Mouse (Mus musculus): ENCODE data around the gene Larp4. TPM values are rescaled to one million over a fixed set of nuclear protein-coding genes. Genes with fewer than 3 reads are reported as not detected.
"Not testable (repeated sequence)": the region's sequence is repeated elsewhere in the genome, so short reads cannot be mapped to it uniquely, and the experiment has no call there.

Gene Larp4
- 25.1 and 27.1 TPM in 2 replicates for polyA plus RNA-seq (2015; fragmentation: Nextera tagmentation; extraction: Ambion mirVana)

- not testable (repeated sequence) for H3K4me2 ChIP-seq (replicated peaks); H3K36me3 ChIP-seq; H3K9me3 ChIP-seq; H3K9ac ChIP-seq (replicated peaks); ATAC-seq; H3K27ac ChIP-seq; H3K4me1 ChIP-seq (replicated peaks); H3K27me3 ChIP-seq; H3K4me3 ChIP-seq (replicated peaks)
- 94% methylated on average over 6 of the region's 6 CpGs for WGBS
Measured at GRCm38 (mm10) chr15:99969765-99970164, at the start of gene Larp4. TSS of gene Larp4 (plus strand) at chr15:99970065.

- Histone ChIP-seq H3K4me1 (replicated peaks) (no peaks in the 10 kb centered on the region), H3K27me3 (no peaks in the 10 kb centered on the region), H3K36me3 (no peaks in the 10 kb centered on the region), H3K27ac (no peak overlapping the region), H3K9ac (replicated peaks) (no peak overlapping the region), H3K9me3 (no peaks in the 10 kb centered on the region), H3K4me2 (replicated peaks) (no peak overlapping the region), H3K4me3 (replicated peaks) (no peak overlapping the region)
- no peak for ATAC-seq
- 87% methylated on average over 8 of the region's 8 CpGs for WGBS
Measured at GRCm38 (mm10) chr15:99931231-99931630, 38.6 kb upstream of the Larp4 start.

GRCm38 (mm10) chr15:99934501-99934900 lies 35.4 kb upstream of the Larp4 start:
- Histone ChIP-seq H3K9me3 (no peaks in the 10 kb centered on the region), H3K9ac (replicated peaks) (no peak overlapping the region), H3K4me1 (replicated peaks) (no peaks in the 10 kb centered on the region), H3K4me2 (replicated peaks) (no peak overlapping the region), H3K27ac (no peak overlapping the region), H3K36me3 (no peaks in the 10 kb centered on the region), H3K4me3 (replicated peaks) (no peak overlapping the region), H3K27me3 (no peaks in the 10 kb centered on the region)
- no peak for ATAC-seq
- WGBS: 36% methylated on average over 1 of the region's 1 CpGs

- no peak overlapping the region for H3K4me2 ChIP-seq (replicated peaks)
- 91% methylated on average over 3 of the region's 3 CpGs for WGBS
- H3K27ac ChIP-seq: no peak overlapping the region
- no peaks in the 10 kb centered on the region for H3K36me3 ChIP-seq
- no peaks in the 10 kb centered on the region for H3K27me3 ChIP-seq
- H3K4me3 ChIP-seq (replicated peaks): no peak overlapping the region
- no peak overlapping the region for H3K9ac ChIP-seq (replicated peaks)
- ATAC-seq: no peak
- no peaks in the 10 kb centered on the region for H3K4me1 ChIP-seq (replicated peaks)
- H3K9me3 ChIP-seq: no peaks in the 10 kb centered on the region
Measured at GRCm38 (mm10) chr15:99936659-99937058, 33.2 kb upstream of the Larp4 start.

GRCm38 (mm10) chr15:99937841-99938240 lies 32.0 kb upstream of the Larp4 start:
- H3K4me2 ChIP-seq (replicated peaks): no peak overlapping the region
- WGBS: 93% methylated on average over 8 of the region's 8 CpGs
- no peak overlapping the region for H3K4me3 ChIP-seq (replicated peaks)
- H3K4me1 ChIP-seq (replicated peaks): no peaks in the 10 kb centered on the region
- H3K27ac ChIP-seq: no peak overlapping the region
- H3K9ac ChIP-seq (replicated peaks): no peak overlapping the region
- H3K36me3 ChIP-seq: no peaks in the 10 kb centered on the region
- H3K27me3 ChIP-seq: no peaks in the 10 kb centered on the region
- ATAC-seq: no peak
- no peaks in the 10 kb centered on the region for H3K9me3 ChIP-seq

- no peak overlapping the region for H3K9ac ChIP-seq (replicated peaks)
- no peak for ATAC-seq
- H3K36me3 ChIP-seq: no peaks in the 10 kb centered on the region
- H3K4me1 ChIP-seq (replicated peaks): no peaks in the 10 kb centered on the region
- no peak overlapping the region for H3K27ac ChIP-seq
- no peak overlapping the region for H3K4me2 ChIP-seq (replicated peaks)
- no peaks in the 10 kb centered on the region for H3K27me3 ChIP-seq
- WGBS: 63% methylated on average over 2 of the region's 2 CpGs
- H3K4me3 ChIP-seq (replicated peaks): no peak overlapping the region
- H3K9me3 ChIP-seq: no peaks in the 10 kb centered on the region
Measured at GRCm38 (mm10) chr15:99940426-99940825, 29.4 kb upstream of the Larp4 start.

GRCm38 (mm10) chr15:99940970-99941630 lies 28.8 kb upstream of the Larp4 start:
- Histone ChIP-seq H3K4me2 (replicated peaks) (no peak overlapping the region), H3K9me3 (no peaks in the 10 kb centered on the region), H3K27me3 (no peaks in the 10 kb centered on the region), H3K36me3 (no peaks in the 10 kb centered on the region), H3K4me3 (replicated peaks) (no peak overlapping the region), H3K9ac (replicated peaks) (no peak overlapping the region), H3K27ac (no peak overlapping the region), H3K4me1 (replicated peaks) (no peaks in the 10 kb centered on the region)
- no peak for ATAC-seq
- WGBS: 62% methylated on average over 4 of the region's 4 CpGs

GRCm38 (mm10) chr15:99955324-99955723 lies 14.5 kb upstream of the Larp4 start:
- Histone ChIP-seq H3K27ac (no peak overlapping the region), H3K4me2 (replicated peaks) (no peak overlapping the region), H3K27me3 (no peaks in the 10 kb centered on the region), H3K9ac (replicated peaks) (no peak overlapping the region), H3K36me3 (no peaks in the 10 kb centered on the region), H3K4me1 (replicated peaks) (no peaks in the 10 kb centered on the region), H3K9me3 (no peaks in the 10 kb centered on the region), H3K4me3 (replicated peaks) (no peak overlapping the region)
- 78% methylated on average over 4 of the region's 4 CpGs for WGBS
- no peak for ATAC-seq

- Histone ChIP-seq H3K4me2 (replicated peaks) (no peak overlapping the region), H3K27ac (no peak overlapping the region), H3K4me1 (replicated peaks) (no peaks in the 10 kb centered on the region), H3K9ac (replicated peaks) (no peak overlapping the region), H3K36me3 (no peaks in the 10 kb centered on the region), H3K27me3 (no peaks in the 10 kb centered on the region), H3K4me3 (replicated peaks) (no peak overlapping the region), H3K9me3 (no peaks in the 10 kb centered on the region)
- WGBS: 95% methylated on average over 8 of the region's 8 CpGs
- no peak for ATAC-seq
Measured at GRCm38 (mm10) chr15:99965103-99965775, 4.6 kb upstream of the Larp4 start.

GRCm38 (mm10) chr15:99966961-99967360 lies 2.9 kb upstream of the Larp4 start, which contains the start of gene Fam186a:
TSS of gene Fam186a (minus strand) at chr15:99967061.
- Histone ChIP-seq H3K9me3 (no peaks in the 10 kb centered on the region), H3K27me3 (no peaks in the 10 kb centered on the region)
- WGBS: 86% methylated on average over 4 of the region's 4 CpGs

GRCm38 (mm10) chr15:99970606-99971005 lies 741 bp downstream of the Larp4 start:
- Histone ChIP-seq H3K4me1 (replicated peaks) (peaks cover 10% of the 10 kb centered on the region), H3K4me3 (replicated peaks) (no peak overlapping the region), H3K27me3 (no peaks in the 10 kb centered on the region), H3K9me3 (no peaks in the 10 kb centered on the region), H3K27ac (no peak overlapping the region), H3K9ac (replicated peaks) (no peak overlapping the region), H3K36me3 (no peaks in the 10 kb centered on the region), H3K4me2 (replicated peaks) (no peak overlapping the region)
- ATAC-seq: no peak
- 94% methylated on average over 1 of the region's 1 CpGs for WGBS

More at GRCm38 (mm10) chr15:99966961-99967360, 2.9 kb upstream of the Larp4 start, which contains the start of gene Fam186a:
- no peak within 1 kb of the TSS for H3K4me3 ChIP-seq (replicated peaks)
- H3K9ac ChIP-seq (replicated peaks): no peak within 1 kb of the TSS
- H3K4me2 ChIP-seq (replicated peaks): no peak within 1 kb of the TSS
- H3K4me1 ChIP-seq (replicated peaks): no peaks in the 10 kb centered on the region
- no peak within 1 kb of the TSS for H3K27ac ChIP-seq
- no peak for ATAC-seq
- no peaks in the 10 kb centered on the region for H3K36me3 ChIP-seq

GRCm38 (mm10) chr15:99972361-99972988 lies 2.6 kb downstream of the Larp4 start:
- Histone ChIP-seq H3K27ac (peak overlapping the region; percentile 96), H3K9ac (replicated peaks) (peak overlapping the region; percentile 88), H3K36me3 (no peaks in the 10 kb centered on the region), H3K27me3 (no peaks in the 10 kb centered on the region), H3K4me1 (replicated peaks) (peaks cover 10% of the 10 kb centered on the region), H3K4me2 (replicated peaks) (peak overlapping the region; percentile 93), H3K9me3 (no peaks in the 10 kb centered on the region), H3K4me3 (replicated peaks) (peak overlapping the region; percentile 96)
- peak; percentile 97 for ATAC-seq
- under 1% methylated on average over 50 of the region's 50 CpGs for WGBS
